Mouse (Mus musculus) C2C12 (cell line): ENCODE measurements around the gene 1700001L19Rik. TPM values are rescaled to one million over a fixed set of nuclear protein-coding genes. Genes with fewer than 3 reads are reported as not detected.
A peak's percentile ranks its signal among the peaks of the same experiment; 100 is the strongest.

Experiments
- H3K27me3 ChIP-seq: one replicate; pipeline ENCODE4 v1.6.1; 2011; ENCODE audit not compliant: control insufficient read depth, insufficient read depth, insufficient read length
- H3K36me3 ChIP-seq: one replicate; pipeline ENCODE4 v1.6.1; 2011; ENCODE audit not compliant: control insufficient read depth, insufficient read depth
- H3K4me3 ChIP-seq: one replicate; pipeline ENCODE4 v1.5.1; 2011; ENCODE audit warnings: mild to moderate bottlenecking, control low read depth; ENCODE audit not compliant: poor library complexity, insufficient read depth, severe bottlenecking
- H3K79me2 ChIP-seq: one replicate; pipeline ENCODE4 v1.6.1; 2011; ENCODE audit not compliant: control insufficient read depth, insufficient read depth
- H3K79me3 ChIP-seq: one replicate; pipeline ENCODE4 v1.6.1; 2011; ENCODE audit warnings: low read depth, control low read depth
- H3ac ChIP-seq: one replicate; pipeline ENCODE3; 2011; ENCODE audit warnings: low read depth; ENCODE audit not compliant: control insufficient read depth, insufficient read length
- CEBPB ChIP-seq: IDR thresholded peaks from one replicate; pipeline ENCODE4 v1.6.1; 2011; ENCODE audit warnings: low read depth, mild to moderate bottlenecking, control low read depth, moderate library complexity
- CTCF ChIP-seq: IDR thresholded peaks from one replicate; pipeline ENCODE4 v1.5.1; 2011; ENCODE audit not compliant: control insufficient read depth, insufficient read depth, insufficient read length
- FOSL1 ChIP-seq: IDR thresholded peaks from one replicate; pipeline ENCODE4 v1.8.0; 2011; ENCODE audit warnings: mild to moderate bottlenecking, low read length; ENCODE audit not compliant: poor library complexity, insufficient read depth, severe bottlenecking
- MAX ChIP-seq: IDR thresholded peaks from one replicate; pipeline ENCODE4 v1.6.1; 2011; ENCODE audit warnings: mild to moderate bottlenecking, control low read depth
- MYOD1 ChIP-seq: IDR thresholded peaks from one replicate; pipeline ENCODE4 v1.6.1; 2011; ENCODE audit warnings: low read depth; ENCODE audit not compliant: control insufficient read depth, insufficient read length
- MYOG ChIP-seq: IDR thresholded peaks from one replicate; pipeline ENCODE4 v1.6.1; 2011; ENCODE audit not compliant: control insufficient read depth, insufficient read length; ENCODE audit errors: extremely low read depth
- USF1 ChIP-seq: IDR thresholded peaks from one replicate; pipeline ENCODE4 v1.6.1; 2011; ENCODE audit warnings: low read depth, mild to moderate bottlenecking, control low read depth, moderate library complexity
- polyA plus RNA-seq: library from polyadenylated mRNA; unstranded; fragments of >200 nt; fragmentation: generic; extraction: Trizol; gene quantifications from one replicate; pipeline ENCODE4 v1.2.1, GENCODE M21; 2012; ENCODE audit warnings: missing spikeins

The 1700001L19Rik gene
- polyA plus RNA-seq, 1 experiment, result not detected

DNA sequence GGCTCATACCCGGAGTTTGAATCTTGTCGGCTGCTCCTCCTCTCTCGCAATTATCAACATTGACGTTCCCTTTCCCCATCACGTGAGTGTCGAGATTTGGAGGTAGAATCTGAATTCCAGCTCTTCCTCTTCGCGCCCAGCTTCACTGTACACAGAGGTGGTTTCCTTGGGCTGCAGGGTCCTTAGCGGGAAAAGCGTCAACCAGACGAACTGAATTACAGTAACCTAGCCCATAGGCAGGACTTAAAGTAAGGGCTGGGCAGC, 14.8 kb upstream of the 1700001L19Rik start:
- peak overlapping the region; percentile 56 for H3K4me3 ChIP-seq
- TF ChIP-seq CTCF (no peak), MYOG (no peak), USF1 (peak; percentile 45)
- peaks cover 47% of the 10 kb centered on the region for H3K36me3 ChIP-seq
- peaks cover 31% of the 10 kb centered on the region for H3K79me3 ChIP-seq
- peaks cover 47% of the 10 kb centered on the region for H3K79me2 ChIP-seq
- peak overlapping the region; percentile 91 for H3ac ChIP-seq
- no peaks in the 10 kb centered on the region for H3K27me3 ChIP-seq

DNA sequence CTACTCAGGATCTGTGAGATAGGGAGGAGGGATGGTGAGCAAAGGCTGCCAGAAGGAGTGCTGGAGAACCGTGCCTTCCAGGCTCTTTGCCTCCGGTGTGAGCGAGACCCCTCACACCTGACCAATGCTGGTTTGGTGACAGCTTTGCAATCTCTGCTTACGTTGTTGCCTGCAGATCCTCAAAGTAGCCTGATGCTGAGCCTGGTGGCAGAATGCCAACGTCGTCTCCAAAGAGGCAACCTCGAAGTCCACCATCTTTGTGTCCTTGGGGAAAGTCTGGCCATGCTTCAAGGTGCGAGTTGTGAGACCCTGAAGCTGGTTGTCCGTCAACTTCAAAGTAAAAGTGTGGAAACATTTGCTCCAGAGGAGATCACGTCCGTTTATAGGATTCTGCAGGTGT, 13.3 kb upstream of the 1700001L19Rik start:
- Histone ChIP-seq H3K4me3 (no peak overlapping the region), H3K27me3 (no peaks in the 10 kb centered on the region), H3ac (no peak overlapping the region), H3K79me2 (peaks cover 47% of the 10 kb centered on the region), H3K79me3 (peaks cover 31% of the 10 kb centered on the region), H3K36me3 (peaks cover 54% of the 10 kb centered on the region)
- no peak for TF ChIP-seq CTCF
- no peak for TF ChIP-seq FOSL1
- TF ChIP-seq MYOD1, result no peak
- TF ChIP-seq MAX, result no peak
- TF ChIP-seq CEBPB, result no peak
- TF ChIP-seq USF1, result no peak
- no peak for TF ChIP-seq MYOG

DNA sequence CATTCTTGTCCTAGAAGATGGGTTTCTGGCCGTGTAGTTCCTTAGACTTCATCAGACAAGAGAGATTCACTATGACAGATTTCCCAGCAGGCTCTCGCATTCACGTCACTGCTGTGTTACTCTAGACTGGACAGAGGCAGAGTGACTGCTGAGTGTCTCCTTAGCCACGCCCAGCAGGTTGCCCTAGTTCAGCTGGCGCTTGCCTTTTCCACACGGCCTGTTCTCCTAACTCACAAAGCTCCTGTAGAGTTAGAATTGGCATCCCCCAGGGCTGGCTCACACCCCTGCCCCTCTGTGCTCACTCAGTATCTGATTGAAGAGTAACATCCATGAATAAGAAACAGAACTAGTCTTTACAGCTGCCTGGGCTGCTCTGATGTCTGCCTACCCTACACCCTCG, 11.8 kb upstream of the 1700001L19Rik start:
- Histone ChIP-seq H3K79me2 (peaks cover 35% of the 10 kb centered on the region), H3K36me3 (peaks cover 62% of the 10 kb centered on the region), H3K79me3 (peaks cover 23% of the 10 kb centered on the region), H3K27me3 (no peaks in the 10 kb centered on the region), H3K4me3 (no peak overlapping the region), H3ac (no peak overlapping the region)
- TF ChIP-seq CEBPB (no peak), MYOD1 (no peak), MAX (no peak), MYOG (no peak), USF1 (no peak), CTCF (no peak), FOSL1 (no peak)

DNA sequence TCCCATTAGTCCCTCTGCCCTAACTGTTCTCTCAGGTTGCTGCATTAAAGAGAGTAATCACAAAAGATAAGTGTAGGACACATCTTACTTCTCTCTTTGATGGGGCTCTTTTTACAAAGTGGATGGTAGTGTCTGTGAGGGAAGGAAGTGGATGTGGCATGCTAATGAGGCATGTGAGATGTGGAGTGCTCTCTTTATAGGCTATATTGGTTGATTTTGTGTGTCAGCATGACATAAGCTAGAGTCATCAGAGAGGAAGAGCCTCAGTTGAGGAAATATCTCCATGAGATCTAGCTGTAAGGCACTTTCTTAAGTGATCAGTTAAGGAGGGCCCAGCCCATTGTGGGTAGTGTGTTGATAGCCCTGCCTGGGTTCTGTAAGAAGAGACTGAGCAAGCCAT, 8.9 kb upstream of the 1700001L19Rik start:
- H3K36me3 ChIP-seq, result peaks cover 71% of the 10 kb centered on the region
- H3K79me2 ChIP-seq, result peaks cover 17% of the 10 kb centered on the region
- H3K27me3 ChIP-seq, result no peaks in the 10 kb centered on the region
- TF ChIP-seq FOSL1 (no peak), MYOG (no peak), MYOD1 (no peak), MAX (no peak), CTCF (no peak), USF1 (no peak), CEBPB (no peak)
- peaks cover 10% of the 10 kb centered on the region for H3K79me3 ChIP-seq
- no peak overlapping the region for H3K4me3 ChIP-seq
- H3ac ChIP-seq, result no peak overlapping the region

DNA sequence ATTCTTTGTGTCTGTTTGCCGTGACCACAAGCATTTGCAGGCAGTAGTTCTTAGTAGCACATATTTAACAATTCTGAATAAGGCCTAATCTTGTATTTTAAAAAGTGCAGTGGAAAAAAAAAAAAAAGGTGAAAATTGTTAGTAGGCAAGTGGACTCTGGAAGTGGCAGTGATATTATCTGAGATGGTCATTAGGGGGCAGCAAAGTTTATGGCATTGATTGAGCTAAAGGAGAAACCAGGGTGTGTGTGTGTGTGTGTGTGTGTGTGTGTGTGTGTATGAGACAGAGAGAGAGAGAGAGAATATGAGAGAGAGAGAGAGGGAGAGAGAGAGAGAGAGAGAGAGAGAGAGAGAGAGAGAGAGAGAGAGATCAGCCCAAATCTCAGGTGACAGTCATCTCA, 3.4 kb upstream of the 1700001L19Rik start:
- Histone ChIP-seq H3K27me3 (no peaks in the 10 kb centered on the region), H3K36me3 (peaks cover 25% of the 10 kb centered on the region), H3K79me2 (no peaks in the 10 kb centered on the region), H3K79me3 (no peaks in the 10 kb centered on the region), H3K4me3 (no peak overlapping the region), H3ac (no peak overlapping the region)
- no peak for TF ChIP-seq CTCF
- TF ChIP-seq MYOD1, result no peak
- no peak for TF ChIP-seq MYOG
- TF ChIP-seq CEBPB, result no peak
- TF ChIP-seq USF1, result no peak
- TF ChIP-seq MAX, result no peak
- TF ChIP-seq FOSL1, result no peak

DNA sequence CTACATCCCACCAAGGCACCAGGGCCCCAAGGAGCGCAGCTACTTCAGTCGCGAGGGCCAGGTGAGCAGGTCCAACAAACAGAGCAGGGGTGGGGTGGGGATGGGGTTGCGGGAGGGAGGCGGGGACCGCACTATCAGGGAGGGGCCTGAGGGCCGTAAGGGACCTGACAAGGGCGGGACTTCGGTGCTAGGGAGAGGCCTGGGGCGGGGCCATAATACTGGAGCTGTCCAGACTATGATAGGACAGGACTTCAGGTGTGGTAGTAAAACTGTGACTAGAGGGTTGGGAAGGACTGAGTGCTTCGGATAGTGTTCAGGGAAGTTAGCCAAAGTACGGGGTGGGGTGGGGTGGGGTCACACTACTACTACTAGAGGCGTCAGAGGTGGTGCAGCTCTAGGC, 446 bp downstream of the 1700001L19Rik start:
- Histone ChIP-seq H3K36me3 (peaks cover 2% of the 10 kb centered on the region), H3K4me3 (no peak overlapping the region), H3K27me3 (no peaks in the 10 kb centered on the region), H3ac (no peak overlapping the region), H3K79me3 (no peaks in the 10 kb centered on the region), H3K79me2 (no peaks in the 10 kb centered on the region)
- TF ChIP-seq CTCF (no peak), MYOD1 (no peak), USF1 (no peak), FOSL1 (no peak), CEBPB (no peak), MYOG (no peak), MAX (no peak)
